Mouse (Mus musculus): ENCODE measurements around the gene Gm3526. TPM values are rescaled to one million over a fixed set of nuclear protein-coding genes. Genes with fewer than 3 reads are reported as not detected.
"Not testable (repeated sequence)": the region's sequence is repeated elsewhere in the genome, so short reads cannot be mapped to it uniquely, and the experiment has no call there.

Gm3526 gene
- 0.12 TPM in 1 of 2 replicates, not detected in the other for polyA plus RNA-seq (2015; fragmentation: Nextera tagmentation; extraction: Ambion mirVana)

GRCm38 (mm10) chr14:5260480-5260879, at the start of gene Gm3526:
Gene Gm3526, minus strand, starts transcription at chr14:5260580.
- not testable (repeated sequence) for H3K9ac ChIP-seq (ENCODE audit: low read length); H3K27ac ChIP-seq (ENCODE audit: low read length); H3K9me3 ChIP-seq (replicated peaks; ENCODE audit: control insufficient read depth, low read length); H3K4me3 ChIP-seq (ENCODE audit: low read length); H3K36me3 ChIP-seq (ENCODE audit: control insufficient read depth, insufficient read depth); ATAC-seq (replicated peaks; ENCODE audit: extremely low read depth, insufficient read depth, low FRiP score); H3K4me2 ChIP-seq (ENCODE audit: low read depth, low read length); H3K27me3 ChIP-seq (ENCODE audit: control insufficient read depth, insufficient read depth, low read length); H3K4me1 ChIP-seq (ENCODE audit: control insufficient read depth, insufficient read depth, low read length)
- no CpG with 5 or more reads among the region's 1 CpGs for WGBS

Other genes starting within 250 kb of the Gm3526 start
- not detected in 2 replicates for gene Gm3298, start 244.7 kb downstream of the Gm3526 start, polyA plus RNA-seq (2015; fragmentation: Nextera tagmentation; extraction: Ambion mirVana)
- 0.08 TPM in 1 of 2 replicates, not detected in the other for gene 4930555G01Rik, start 210.0 kb downstream of the Gm3526 start, polyA plus RNA-seq (2015; fragmentation: Nextera tagmentation; extraction: Ambion mirVana)
- 1.0 and 1.6 TPM in 2 replicates for gene Gm8281, start 189.5 kb downstream of the Gm3526 start, polyA plus RNA-seq (2015; fragmentation: Nextera tagmentation; extraction: Ambion mirVana)
- not detected in 2 replicates for gene Gm8279, start 129.1 kb downstream of the Gm3526 start, polyA plus RNA-seq (2015; fragmentation: Nextera tagmentation; extraction: Ambion mirVana)
- gene Gm3317, start 96.0 kb downstream of the Gm3526 start, polyA plus RNA-seq (2015; fragmentation: Nextera tagmentation; extraction: Ambion mirVana): not detected in 2 replicates
- not detected in 2 replicates for gene Gm8271, start 74.8 kb downstream of the Gm3526 start, polyA plus RNA-seq (2015; fragmentation: Nextera tagmentation; extraction: Ambion mirVana)
- gene Gm3542, start 74.3 kb upstream of the Gm3526 start, polyA plus RNA-seq (2015; fragmentation: Nextera tagmentation; extraction: Ambion mirVana): not detected in 2 replicates
- gene Gm3500, start 128.5 kb upstream of the Gm3526 start, polyA plus RNA-seq (2015; fragmentation: Nextera tagmentation; extraction: Ambion mirVana): not detected in 2 replicates
- 0.10 and 0.26 TPM in 2 replicates for gene Gm3194, start 194.9 kb upstream of the Gm3526 start, polyA plus RNA-seq (2015; fragmentation: Nextera tagmentation; extraction: Ambion mirVana)
- gene Gm8246, start 217.2 kb upstream of the Gm3526 start, polyA plus RNA-seq (2015; fragmentation: Nextera tagmentation; extraction: Ambion mirVana): not detected in 2 replicates
- gene Gm3187, start 223.6 kb upstream of the Gm3526 start, polyA plus RNA-seq (2015; fragmentation: Nextera tagmentation; extraction: Ambion mirVana): not detected in 2 replicates
- gene Gm3488, start 241.1 kb upstream of the Gm3526 start, polyA plus RNA-seq (2015; fragmentation: Nextera tagmentation; extraction: Ambion mirVana): 0.11 and 0.75 TPM in 2 replicates